Mouse (Mus musculus) c-Kit-positive CD71-positive TER-119-positive erythroid progenitor cells, embryonic 14.5 days (primary cell): Measurements from ENCODE around the gene Dgkh.
"Not testable (repeated sequence)": the region's sequence is repeated elsewhere in the genome, so short reads cannot be mapped to it uniquely, and the experiment has no call there.

Experiments
- DNase-seq: peaks from one replicate; pipeline ENCODE4 v3.0.0-alpha.2; 2013; ENCODE audit warnings: low spot score

Gene Dgkh

DNA sequence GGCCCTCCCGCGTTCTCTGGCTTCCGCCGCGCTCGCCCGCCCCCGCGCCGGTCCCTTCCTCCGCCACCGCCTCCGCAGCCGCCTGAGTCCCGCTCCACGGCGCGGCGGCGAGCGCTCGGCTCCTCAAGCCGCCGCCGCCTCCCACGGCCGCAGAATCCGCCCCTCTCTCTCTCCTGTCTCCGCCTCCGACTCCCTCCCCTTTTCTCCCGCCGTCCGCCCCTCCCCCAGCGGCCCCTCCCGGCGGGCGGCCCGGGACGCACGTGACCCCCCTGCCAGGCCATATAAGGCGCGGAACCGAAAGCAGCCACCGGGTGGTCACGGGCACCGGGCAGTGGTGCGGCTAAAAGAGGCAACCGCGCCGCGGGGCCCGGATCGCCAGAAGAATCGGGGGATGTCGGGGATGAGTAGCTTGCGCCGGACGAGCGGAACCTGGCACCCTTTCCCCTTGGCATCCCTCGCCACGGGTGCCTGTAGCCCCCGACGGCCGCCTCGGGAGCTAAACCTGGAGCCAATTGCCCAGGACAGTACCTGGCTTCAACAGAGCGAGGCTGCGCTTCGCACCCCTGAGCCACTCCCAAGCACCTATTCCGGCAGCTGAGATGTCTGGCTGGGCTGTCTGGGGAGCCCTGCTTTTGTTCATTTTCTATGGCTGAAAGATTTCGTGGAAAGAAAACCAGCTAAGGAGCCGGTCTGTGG, at the start of gene Dgkh:
TSS of gene Dgkh (minus strand) at position 160 of the 696 bp plus-strand sequence.
- DNase-seq, result peak; percentile 14

DNA sequence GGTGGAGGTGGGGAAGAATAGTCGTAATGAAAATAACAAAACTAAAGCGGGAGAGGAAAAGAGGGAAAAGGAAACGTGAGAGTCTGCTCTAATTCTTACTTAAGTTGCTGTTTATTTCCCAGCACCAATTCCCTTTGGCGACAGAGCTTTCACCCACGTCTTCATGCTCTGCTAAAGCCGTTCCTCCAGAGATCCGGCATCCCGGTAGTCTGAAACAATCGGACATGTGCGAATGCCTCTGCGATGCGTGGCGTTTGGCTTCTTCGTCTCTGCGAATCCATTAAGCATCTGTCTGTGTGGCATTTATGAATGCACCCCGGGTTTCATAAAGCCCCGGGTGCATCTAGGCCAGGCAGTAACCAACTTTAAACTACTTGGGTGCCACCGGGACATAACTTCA, 44.6 kb upstream of the Dgkh start:
- no peak for DNase-seq

GRCm38 (mm10) chr14:78776659-78777058, 44.1 kb upstream of the Dgkh start:
- DNase-seq, result no peak

- no peak for DNase-seq
These were observed 43.1 kb upstream of the Dgkh start for GRCm38 (mm10) chr14:78775699-78776098.

- DNase-seq, result no peak
These were observed 42.6 kb upstream of the Dgkh start for GRCm38 (mm10) chr14:78775226-78775625.

DNA sequence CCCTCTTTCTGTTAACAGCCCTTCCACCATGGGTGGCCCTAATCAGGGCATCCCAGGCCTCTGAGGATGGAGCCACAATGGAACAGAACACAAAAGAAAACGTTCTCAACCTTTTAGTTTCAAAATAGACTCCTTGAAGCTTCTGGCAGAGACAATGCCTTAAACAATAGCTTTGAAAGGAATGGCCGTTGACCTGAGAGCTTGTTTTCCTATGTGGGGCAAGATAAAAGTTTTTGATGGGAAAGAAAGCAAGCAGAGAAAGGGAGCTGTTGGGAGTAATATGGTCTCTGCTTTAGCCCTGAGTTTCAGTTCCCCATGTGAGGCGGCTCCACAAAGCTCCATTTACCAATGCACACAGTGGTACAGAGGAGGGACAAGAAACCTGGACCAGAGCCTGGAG, 37.9 kb upstream of the Dgkh start:
- no peak for DNase-seq

DNA sequence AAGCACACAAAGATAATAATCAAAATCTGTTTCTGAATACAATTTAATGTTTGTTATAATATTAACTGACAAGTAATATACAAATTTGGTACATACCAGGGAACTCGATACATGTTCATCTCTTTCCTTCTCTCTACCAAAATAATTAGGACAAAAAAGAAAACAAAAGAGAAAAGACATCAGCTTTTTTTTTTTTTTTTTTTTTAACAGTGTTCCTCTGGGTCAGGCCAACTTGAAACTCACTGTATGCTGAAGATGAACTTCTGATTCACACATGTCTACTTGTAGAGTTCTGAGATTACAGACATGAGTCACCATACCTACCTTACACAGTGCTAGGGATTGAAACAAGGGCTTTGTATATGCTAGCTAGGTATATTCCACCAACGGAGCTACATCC, 28.5 kb upstream of the Dgkh start:
- DNase-seq, result no peak

GRCm38 (mm10) chr14:78759491-78759890, 26.9 kb upstream of the Dgkh start:
- no peak for DNase-seq

DNA sequence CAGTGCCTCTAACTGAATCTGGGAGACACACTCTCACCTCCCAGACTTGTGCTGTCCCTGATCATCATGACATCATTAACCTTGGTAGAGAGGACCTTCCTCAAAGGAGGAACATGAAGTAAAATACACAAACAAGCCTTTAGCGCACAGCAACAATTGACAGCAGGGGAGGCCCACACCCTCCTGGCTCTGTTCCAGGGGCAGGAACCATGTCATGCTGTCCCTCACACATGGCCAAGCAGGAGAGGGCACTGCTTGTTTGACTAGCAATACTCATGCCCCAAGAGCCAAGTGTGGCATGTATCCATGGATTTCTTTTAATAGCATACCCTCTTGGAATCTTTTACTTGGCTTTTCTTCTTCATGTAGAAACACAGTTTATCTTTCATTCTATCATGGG, 22.7 kb upstream of the Dgkh start:
- DNase-seq, result no peak

- DNase-seq, result no peak
These were observed 16.1 kb upstream of the Dgkh start for GRCm38 (mm10) chr14:78748692-78749091.

GRCm38 (mm10) chr14:78747969-78748651, 15.5 kb upstream of the Dgkh start:
- no peak for DNase-seq

DNA sequence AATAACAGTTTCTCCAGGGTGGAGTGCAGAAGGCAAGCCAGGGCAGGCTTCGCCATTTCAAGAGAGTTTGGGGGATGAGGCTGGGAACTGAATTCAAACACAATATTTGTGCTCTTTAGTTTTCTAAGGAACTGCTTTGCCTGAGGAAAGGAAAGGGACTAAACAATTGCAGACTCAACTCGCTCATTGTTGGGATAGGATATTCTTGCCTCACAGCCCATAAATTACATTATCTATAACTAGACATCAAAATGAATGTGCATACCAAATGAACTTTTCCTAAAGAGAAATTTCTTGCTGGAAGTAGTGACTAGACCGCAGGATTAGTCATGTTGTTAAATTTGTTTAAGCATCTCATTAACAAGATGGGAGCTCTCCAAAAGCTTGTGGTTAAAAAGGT, 14.9 kb upstream of the Dgkh start:
- no peak for DNase-seq

DNA sequence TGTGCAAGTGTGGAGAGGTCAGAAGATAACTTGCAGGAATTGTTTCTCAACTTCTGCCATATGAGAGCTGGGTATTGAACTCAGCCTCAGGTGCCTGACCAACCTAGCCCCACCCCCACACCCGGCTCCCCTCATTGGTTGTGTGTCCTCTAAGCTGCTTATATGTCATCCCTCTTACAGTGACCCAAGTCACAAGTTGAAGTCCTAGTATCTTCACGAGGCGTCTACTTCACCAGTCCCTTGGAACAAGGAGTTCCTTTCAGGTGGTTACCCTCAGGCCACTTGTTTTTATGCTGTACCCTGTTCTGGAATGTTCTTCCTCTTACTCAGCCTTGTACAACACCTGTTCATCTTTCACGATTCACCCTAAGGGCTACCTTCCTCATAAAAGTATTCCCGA, 2.0 kb upstream of the Dgkh start:
- no peak for DNase-seq

- not testable (repeated sequence) for DNase-seq
These were observed 1.6 kb upstream of the Dgkh start for GRCm38 (mm10) chr14:78734203-78734602.

GRCm38 (mm10) chr14:78733366-78734076, 945 bp upstream of the Dgkh start:
- DNase-seq, result no peak

DNA sequence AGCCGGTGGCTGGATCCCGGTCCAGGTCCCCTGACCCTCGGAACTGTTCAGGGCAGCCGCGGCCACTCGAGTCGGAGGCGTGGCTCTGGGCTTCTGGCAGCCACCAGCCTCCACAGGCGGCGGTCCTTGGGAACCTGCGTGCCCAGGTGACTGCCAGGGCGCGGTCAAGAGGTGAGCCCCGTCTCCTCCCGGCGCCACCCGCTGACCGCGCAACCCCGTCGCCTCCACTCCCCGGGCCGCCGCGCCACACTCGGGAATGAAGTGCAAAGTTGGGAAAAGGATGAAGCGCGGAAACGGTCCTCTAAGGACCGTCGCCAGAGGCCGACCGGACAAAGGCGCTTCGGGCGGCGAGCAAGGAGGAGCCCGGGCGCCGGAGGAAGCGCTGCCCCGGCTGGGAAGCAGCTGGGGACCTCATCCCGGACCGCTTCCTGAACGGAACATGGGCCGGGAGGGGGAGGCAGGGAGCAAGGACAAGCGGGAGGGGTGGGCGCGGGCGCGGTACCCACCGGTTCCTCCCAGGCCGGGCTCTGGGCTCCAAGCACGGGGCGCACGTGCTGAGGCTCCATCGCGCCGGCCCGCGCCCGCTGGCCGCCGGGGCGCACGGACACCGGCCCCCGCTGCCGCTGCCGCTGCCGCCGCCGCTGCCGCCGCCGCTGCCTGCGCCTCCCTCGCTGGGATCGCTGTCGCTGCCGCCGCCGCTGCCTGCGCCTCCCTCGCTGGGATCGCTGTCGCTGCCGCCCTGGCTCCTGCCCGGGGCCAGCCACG, 542 bp downstream of the Dgkh start:
- DNase-seq, result no peak

GRCm38 (mm10) chr14:78731240-78731639, 1.3 kb downstream of the Dgkh start:
- DNase-seq, result no peak

DNA sequence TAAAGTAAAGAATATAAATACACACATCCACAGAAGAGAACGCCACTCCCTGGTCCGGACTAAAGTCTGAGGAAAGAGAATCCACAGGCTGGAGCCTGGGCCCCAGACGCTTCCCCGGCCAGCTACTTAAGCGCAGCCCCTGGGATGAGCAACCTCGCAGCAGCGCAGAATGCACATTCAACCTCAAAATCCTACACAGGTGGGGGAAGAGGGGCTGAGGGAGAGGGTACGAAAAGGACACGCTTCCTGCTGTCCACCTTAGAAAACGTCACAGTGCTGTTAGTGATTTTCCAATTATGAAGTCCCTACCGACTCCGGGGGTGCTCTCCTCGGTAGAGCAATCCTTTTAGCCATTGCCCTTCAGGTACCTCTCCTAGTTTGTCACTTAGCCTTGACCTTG, 6.6 kb downstream of the Dgkh start:
- no peak for DNase-seq

DNA sequence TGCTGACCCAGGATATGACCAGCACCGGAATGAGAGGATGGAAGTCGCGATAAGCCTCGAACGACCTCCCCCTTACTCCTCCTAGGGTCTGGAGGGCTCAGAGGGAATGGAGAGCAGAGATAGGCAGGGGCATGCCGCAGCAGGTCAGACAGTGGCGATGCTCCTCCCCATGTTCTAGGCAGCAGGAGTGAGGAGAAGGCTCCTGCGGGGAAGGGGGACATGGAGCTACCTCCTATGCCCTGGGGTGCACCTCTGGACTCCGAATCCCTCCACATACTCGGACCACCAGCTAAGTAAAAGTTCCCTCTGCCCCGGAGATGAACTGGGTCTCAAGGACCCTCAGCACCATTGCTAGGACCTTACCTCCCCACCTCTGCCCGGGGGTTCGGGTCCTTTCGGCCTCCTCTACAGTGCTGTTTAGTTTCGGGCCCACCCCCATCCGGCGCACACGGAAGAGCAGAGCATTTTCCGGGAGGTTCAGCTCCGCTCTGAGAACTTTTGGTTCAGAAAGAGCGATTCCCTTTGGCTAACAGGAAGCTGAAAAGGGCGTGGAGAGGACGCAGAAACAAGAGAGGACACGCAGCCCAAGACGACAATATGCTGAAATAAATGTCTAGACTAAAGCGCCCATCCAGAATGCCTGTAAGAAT, 7.1 kb downstream of the Dgkh start:
- no peak for DNase-seq

DNA sequence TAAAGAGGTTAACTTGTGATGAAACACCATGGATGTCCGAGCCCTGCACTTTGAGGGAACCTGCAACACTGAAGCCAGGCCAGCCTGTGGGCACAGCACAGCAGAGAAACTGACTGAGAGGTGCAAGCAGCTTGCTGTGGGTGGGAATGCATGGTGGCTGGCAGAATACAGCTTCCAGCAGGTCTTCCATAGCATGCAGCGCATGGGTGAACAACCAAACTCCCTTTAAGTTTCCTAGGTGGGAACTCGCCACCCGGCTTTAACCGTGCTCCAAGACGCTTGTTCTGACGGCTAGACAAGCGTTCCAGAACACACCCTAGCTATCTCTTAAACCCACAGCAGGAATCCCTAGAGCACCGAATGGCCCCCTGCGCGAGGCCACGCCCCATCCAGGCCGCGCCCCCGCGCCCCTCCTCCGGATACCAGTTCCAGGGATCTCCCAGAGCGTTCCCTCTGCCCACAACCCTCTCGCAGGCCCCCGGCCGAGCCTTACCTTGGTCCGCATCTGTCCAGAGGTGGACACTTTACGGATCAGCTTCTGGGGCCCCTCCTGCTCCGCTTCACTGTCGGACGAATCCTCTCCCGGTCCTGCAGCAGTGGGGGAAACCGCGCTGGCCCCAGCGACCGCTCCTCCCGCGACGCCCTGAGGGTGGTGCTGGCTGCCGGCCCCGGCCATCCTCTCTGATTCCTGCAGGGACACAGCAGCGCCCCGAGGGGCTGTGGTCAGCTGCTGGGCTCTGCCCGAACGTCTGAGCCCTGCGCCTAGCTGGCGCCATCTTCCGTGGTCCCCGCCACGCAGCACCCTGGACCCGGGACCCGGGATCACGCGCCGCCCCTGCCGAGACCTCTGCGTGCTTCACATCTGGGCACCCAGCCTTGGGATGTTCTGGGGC, 7.9 kb downstream of the Dgkh start:
- DNase-seq, result peak; percentile 33

GRCm38 (mm10) chr14:78723655-78724054, 8.9 kb downstream of the Dgkh start:
- DNase-seq, result not testable (repeated sequence)
